Mouse (Mus musculus) A20 (cell line): ENCODE results near the gene Uimc1.
A peak's percentile ranks its signal among the peaks of the same experiment; 100 is the strongest.

Experiments used
- DNase-seq: peaks from one replicate; pipeline ENCODE4 v3.0.0-alpha.2; 2011; ENCODE audit warnings: low read depth, low spot score

The Uimc1 gene

GRCm38 (mm10) chr13:54994576-54994975, 105.5 kb downstream of the Uimc1 start:
- DNase-seq = no peak

GRCm38 (mm10) chr13:54992215-54992614, 107.9 kb downstream of the Uimc1 start:
- DNase-seq = no peak

- DNase-seq = no peak
Measured at GRCm38 (mm10) chr13:54988181-54988760, 111.8 kb downstream of the Uimc1 start.

GRCm38 (mm10) chr13:54987405-54987804, 112.7 kb downstream of the Uimc1 start:
- no peak for DNase-seq

GRCm38 (mm10) chr13:54983614-54984013, 116.5 kb downstream of the Uimc1 start:
- peak; percentile 23 for DNase-seq

- DNase-seq = no peak
Measured at GRCm38 (mm10) chr13:54983001-54983400, 117.1 kb downstream of the Uimc1 start.

- no peak for DNase-seq
Measured at GRCm38 (mm10) chr13:54980957-54981356, 119.1 kb downstream of the Uimc1 start.

GRCm38 (mm10) chr13:54978804-54979203, 121.3 kb downstream of the Uimc1 start:
- DNase-seq = no peak
